Mouse (Mus musculus) E14TG2a.4 (cell line): Measurements from ENCODE around the gene Npc2.

Experiments
- H3K27me3 ChIP-seq: 2 replicates; pipeline ENCODE4 v1.6.1; 2014; ENCODE audit warnings: low read length, control low read depth; ENCODE audit not compliant: insufficient read depth
- H3K36me3 ChIP-seq: 2 replicates; pipeline ENCODE4 v1.6.1; 2014; ENCODE audit warnings: low read length, control low read depth; ENCODE audit not compliant: insufficient read depth
- H3K4me1 ChIP-seq: replicated peaks from 2 replicates; pipeline ENCODE4 v1.6.1; 2014; ENCODE audit warnings: low read depth, low read length, control low read depth
- H3K4me3 ChIP-seq: replicated peaks from 2 replicates; pipeline ENCODE4 v1.5.1; 2014; ENCODE audit warnings: mild to moderate bottlenecking, low read length
- H3K9me3 ChIP-seq: 2 replicates; pipeline ENCODE4 v1.6.1; 2014; ENCODE audit warnings: low read length, control low read depth
- CTCF ChIP-seq: conservative IDR thresholded peaks from 2 replicates; pipeline ENCODE4 v1.5.1; 2014; ENCODE audit warnings: low read length
- NANOG ChIP-seq: IDR thresholded peaks from 2 replicates; pipeline ENCODE4 v1.6.1; 2014; ENCODE audit warnings: borderline replicate concordance, low read length, mixed read lengths
- POU5F1 ChIP-seq: IDR thresholded peaks from 2 replicates; pipeline ENCODE4 v1.6.1; 2014; ENCODE audit warnings: low read length, borderline replicate concordance

Npc2 gene

DNA sequence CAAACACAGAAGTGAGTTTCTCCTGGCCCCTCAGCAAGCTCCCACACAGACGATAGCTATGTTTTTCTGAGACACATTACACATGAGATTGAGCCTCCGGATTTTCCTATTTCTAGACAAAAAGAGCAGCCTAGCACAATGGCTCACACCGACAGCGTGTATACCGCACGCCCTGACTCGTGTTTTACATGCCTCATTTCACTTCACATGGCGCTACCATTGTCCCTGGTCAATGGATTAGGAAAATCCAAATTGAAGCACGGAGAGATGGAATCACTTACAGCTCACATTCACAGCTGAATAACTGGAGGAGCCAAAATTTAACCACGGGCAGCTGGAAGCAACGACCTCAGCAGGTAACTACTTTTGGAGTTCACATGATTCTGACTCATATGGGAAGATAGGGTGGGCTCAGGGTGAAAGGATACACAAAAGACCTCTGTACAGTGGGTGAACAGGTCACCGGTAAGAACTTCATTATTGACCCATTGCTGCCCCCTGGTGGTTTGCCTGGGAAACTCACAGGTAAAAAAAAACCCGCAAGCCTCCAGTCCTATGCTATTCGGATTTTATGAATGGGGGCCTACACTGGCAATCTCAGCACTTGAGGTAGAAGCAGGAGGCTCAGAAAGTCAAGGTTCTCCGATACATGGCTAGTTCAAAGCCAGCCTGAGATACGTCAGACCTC lies 17.8 kb downstream of the Npc2 start:
- H3K4me3 ChIP-seq, result no peak overlapping the region
- no peaks in the 10 kb centered on the region for H3K9me3 ChIP-seq
- H3K36me3 ChIP-seq, result peaks cover 56% of the 10 kb centered on the region
- peak; percentile 80 for TF ChIP-seq CTCF
- TF ChIP-seq NANOG, result no peak
- H3K4me1 ChIP-seq, result peaks cover 22% of the 10 kb centered on the region
- H3K27me3 ChIP-seq, result no peaks in the 10 kb centered on the region

DNA sequence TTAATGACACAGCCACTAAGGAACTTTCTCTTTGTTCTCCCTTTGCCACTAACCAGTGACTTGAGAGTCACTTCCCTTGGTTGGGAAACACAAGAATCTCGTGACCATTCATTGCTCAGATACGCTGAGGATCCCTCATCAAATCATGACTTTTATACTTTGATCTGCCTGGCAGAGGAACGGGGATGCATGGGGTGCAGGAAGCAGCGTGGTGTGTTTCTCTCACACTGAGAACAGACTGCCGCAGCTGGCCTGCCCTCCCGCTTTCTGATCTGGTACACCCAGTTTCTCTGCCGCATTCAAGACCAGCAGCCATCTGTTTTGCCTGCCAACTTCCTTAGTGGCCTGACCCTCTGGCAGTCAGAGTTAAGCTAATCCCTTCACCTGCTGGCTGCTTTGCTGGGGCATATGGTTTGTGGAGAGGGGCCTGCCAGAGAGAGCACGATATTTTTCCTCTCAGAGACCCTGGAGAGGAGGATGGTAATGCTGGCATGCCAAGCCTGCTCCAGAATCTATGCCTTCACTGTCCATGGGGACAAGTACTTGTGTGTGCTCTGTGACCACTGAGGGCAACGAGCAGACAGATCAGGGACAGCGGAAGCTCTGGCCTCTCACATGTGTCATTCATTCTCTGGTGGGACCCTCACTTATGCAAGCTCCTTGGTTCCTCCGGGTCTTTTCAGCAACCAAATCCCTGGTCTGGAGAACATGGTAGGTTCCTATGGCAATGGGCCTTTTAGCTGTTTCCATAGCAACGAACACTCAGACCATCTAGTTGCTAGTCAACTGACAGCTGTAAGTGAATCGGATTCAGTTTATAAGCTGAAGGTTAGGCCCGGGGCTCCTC lies 20.6 kb downstream of the Npc2 start:
- no peak for TF ChIP-seq POU5F1
- no peak for TF ChIP-seq CTCF
- no peak for TF ChIP-seq NANOG
- Histone ChIP-seq H3K36me3 (peaks cover 28% of the 10 kb centered on the region), H3K4me1 (peaks cover 22% of the 10 kb centered on the region), H3K9me3 (no peaks in the 10 kb centered on the region), H3K27me3 (peaks cover 2% of the 10 kb centered on the region; the same call in 1 of the 2 replicates), H3K4me3 (no peak overlapping the region)

DNA sequence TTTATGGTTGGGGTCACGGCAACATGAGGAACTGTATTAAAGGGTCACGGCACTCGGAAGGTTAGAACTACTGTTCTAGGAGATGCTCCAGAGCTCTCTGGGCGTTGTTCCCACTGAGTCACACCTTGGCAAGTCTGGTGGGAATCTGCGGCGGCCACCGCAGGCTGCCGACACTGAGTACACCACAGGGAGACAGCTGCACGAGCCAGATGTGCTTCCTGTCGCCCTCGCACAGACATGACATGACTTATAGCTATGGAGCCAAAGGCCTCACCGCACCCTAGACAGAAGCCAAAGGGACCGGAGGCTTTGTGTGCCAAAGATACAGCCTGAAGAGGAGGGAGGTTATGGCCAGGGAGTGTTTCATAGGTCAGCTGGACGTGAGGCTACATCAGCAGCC lies 22.3 kb downstream of the Npc2 start:
- Histone ChIP-seq H3K9me3 (no peaks in the 10 kb centered on the region), H3K4me1 (peaks cover 27% of the 10 kb centered on the region), H3K36me3 (peaks cover 11% of the 10 kb centered on the region), H3K27me3 (peaks cover 8% of the 10 kb centered on the region), H3K4me3 (no peak overlapping the region)
- no peak for TF ChIP-seq POU5F1
- TF ChIP-seq NANOG, result no peak
- no peak for TF ChIP-seq CTCF

DNA sequence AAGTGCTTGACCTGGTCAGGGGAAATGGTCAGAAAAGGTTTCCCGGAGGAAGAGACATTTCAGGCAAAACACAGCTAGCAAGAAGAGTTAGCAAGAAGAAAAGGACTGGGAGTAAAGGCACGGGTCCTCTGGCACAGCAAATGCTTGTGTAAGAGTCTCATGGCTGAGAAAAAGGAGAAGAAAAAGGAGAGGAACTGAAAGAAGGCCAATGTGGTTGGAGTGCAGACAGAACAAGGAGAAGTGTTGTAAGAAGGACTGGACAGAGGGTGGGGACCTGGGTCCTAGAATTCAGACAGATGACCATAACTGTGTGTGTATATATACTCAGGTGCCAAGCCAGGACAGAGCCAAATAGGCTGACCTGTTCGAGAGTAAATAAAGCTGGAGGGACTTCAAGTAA lies 24.8 kb downstream of the Npc2 start:
- Histone ChIP-seq H3K4me3 (no peak overlapping the region), H3K4me1 (peaks cover 13% of the 10 kb centered on the region; the same call in 1 of the 2 replicates), H3K36me3 (no peaks in the 10 kb centered on the region), H3K27me3 (peaks cover 10% of the 10 kb centered on the region), H3K9me3 (no peaks in the 10 kb centered on the region)
- no peak for TF ChIP-seq NANOG
- TF ChIP-seq CTCF, result no peak
- TF ChIP-seq POU5F1, result no peak

DNA sequence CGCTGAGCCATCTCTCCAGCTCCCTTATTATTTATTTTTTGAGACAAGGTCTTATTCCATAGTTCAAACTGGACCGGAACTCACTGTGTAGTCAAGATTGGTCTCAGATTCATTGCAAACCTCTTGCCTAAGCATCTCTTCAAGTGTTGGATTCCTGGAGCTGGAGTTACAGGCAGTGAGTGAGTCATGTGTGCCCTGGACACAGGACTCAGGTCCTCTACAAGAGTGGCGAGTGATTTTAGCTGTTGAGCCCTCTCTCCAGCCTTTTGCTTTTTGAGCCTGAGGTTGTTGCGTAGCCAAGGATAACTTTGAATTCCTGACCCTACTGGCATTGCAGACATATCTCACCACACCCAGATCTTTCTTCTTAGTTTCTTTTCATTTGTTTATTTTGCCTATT lies 27.3 kb downstream of the Npc2 start:
- no peak for TF ChIP-seq NANOG
- TF ChIP-seq POU5F1, result no peak
- Histone ChIP-seq H3K36me3 (no peaks in the 10 kb centered on the region), H3K4me1 (peaks cover 11% of the 10 kb centered on the region; the same call in 1 of the 2 replicates), H3K27me3 (peaks cover 10% of the 10 kb centered on the region), H3K4me3 (no peak overlapping the region), H3K9me3 (no peaks in the 10 kb centered on the region)

DNA sequence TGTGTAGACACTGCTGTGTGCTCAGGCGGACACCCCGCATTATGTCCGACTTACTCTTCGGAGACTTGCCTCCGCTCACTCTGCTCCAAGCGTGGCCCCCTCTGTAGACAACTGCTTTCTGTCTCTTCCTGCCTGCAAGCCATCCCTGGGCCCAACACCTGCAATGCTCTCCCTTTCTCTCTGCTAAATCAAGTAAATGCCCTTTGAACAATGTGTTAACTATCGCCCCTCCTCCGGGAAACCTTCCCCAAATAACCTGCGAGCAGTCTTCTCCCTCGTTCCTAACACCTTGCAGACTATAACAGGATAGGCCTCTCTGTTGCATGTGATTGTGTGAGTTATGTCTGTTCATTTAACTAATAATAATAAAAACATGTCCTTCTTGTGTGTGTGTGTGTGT lies 29.5 kb downstream of the Npc2 start:
- Histone ChIP-seq H3K27me3 (peaks cover 10% of the 10 kb centered on the region), H3K9me3 (no peaks in the 10 kb centered on the region), H3K36me3 (no peaks in the 10 kb centered on the region), H3K4me3 (no peak overlapping the region), H3K4me1 (peaks cover 11% of the 10 kb centered on the region; the same call in 1 of the 2 replicates)
- TF ChIP-seq CTCF (no peak), NANOG (no peak), POU5F1 (no peak)

DNA sequence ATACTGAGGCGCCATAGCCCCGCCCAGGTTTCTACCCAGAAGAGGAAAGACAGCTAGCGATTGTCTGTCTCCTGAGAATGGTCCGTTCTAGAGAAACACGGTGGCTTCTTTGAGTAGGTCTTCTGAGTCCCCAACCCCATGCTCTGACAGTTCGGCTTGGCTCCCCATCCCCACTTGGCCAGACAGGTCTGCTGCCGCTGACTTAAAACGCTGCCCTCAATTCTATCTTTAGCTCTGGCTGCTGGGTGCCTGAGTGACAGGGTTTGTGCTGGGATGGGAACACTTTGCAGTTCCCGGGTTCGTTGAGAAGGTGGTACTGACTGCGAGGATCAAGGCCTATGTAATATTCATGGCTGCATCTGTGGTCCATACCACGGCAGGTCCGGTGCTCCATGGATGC lies 39.6 kb downstream of the Npc2 start:
- Histone ChIP-seq H3K27me3 (peaks cover 26% of the 10 kb centered on the region), H3K9me3 (peaks cover 11% of the 10 kb centered on the region), H3K36me3 (no peaks in the 10 kb centered on the region), H3K4me1 (peaks cover 17% of the 10 kb centered on the region), H3K4me3 (no peak overlapping the region)
- TF ChIP-seq NANOG, result no peak
- no peak for TF ChIP-seq POU5F1
- no peak for TF ChIP-seq CTCF

DNA sequence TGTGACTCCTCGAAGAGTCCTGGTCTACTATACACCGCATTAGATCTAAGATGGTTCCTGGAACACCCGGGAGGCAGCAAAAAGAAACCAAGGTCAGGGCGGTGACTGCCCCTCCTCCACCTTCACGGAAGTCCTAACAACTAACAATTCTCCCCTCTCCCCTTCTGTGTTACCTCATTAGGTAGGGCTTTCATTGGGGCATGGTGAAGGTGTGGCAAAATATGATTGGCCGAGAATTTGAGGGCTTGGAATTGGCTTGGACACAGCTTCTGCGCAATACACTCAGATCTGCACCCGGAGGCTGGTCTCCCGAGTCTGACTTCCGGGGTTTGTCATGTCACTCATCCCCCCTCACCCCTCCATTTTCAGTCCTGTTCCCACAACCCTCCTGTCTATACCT lies 44.5 kb downstream of the Npc2 start:
- Histone ChIP-seq H3K4me3 (peak overlapping the region; percentile 65), H3K27me3 (peaks cover 9% of the 10 kb centered on the region), H3K4me1 (peaks cover 39% of the 10 kb centered on the region), H3K36me3 (no peaks in the 10 kb centered on the region), H3K9me3 (peaks cover 11% of the 10 kb centered on the region)
- TF ChIP-seq CTCF, result no peak
- TF ChIP-seq POU5F1, result no peak
- no peak; the same call in 1 of the 2 replicates for TF ChIP-seq NANOG

DNA sequence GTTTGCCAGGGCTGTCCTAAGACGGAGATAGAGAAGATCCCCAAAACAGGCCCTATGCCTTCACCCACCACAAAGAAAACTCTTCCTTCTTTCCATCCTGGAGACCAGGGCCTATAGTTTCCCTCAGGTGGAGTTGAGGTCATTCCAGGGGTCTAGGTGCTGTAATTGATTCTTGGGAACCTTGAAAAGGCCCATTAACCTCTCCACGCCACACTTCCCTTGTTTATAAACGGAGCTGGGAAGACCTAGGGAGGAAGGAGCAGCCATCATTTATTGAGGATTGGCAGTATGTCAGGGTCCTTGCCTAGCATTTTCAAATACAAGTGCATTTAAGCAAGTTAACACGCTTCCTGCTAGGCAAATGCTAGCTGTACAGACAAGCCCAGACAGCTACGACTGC lies 45.5 kb downstream of the Npc2 start:
- TF ChIP-seq CTCF (no peak), NANOG (no peak), POU5F1 (no peak)
- Histone ChIP-seq H3K4me3 (no peak overlapping the region), H3K9me3 (peaks cover under 1% of the 10 kb centered on the region; the same call in 1 of the 2 replicates), H3K4me1 (peaks cover 36% of the 10 kb centered on the region), H3K36me3 (no peaks in the 10 kb centered on the region), H3K27me3 (peaks cover 4% of the 10 kb centered on the region; the same call in 1 of the 2 replicates)
